Mouse (Mus musculus): Measurements from ENCODE around the gene Rapgef1.

DNA sequence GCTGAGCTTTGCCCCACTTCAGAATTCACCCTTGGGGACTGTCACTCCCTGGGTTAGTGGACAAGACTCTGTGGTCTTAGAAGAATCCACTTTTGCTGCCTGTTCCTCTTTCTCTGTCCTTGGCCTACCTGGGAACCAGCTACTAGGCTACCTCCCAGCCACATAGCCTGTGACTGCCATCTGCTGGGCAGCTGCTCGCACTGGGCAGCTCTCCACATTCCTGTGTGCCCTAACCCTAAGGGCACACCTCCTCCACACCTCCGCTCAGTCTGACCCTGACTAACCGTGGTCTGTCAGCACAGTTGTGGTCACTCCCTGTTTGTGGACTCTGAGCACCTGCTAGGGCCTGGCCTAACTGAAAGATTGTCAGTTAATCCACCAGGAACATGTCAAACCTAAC is 112.0 kb downstream of the Rapgef1 start:
- peak; percentile 60; the same call in 1 of the 2 replicates for TF ChIP-seq CTCF (IDR thresholded peaks at IDR 0.05; ENCODE audit: borderline replicate concordance, control insufficient read depth, extremely low read depth, insufficient read depth, low read length, poor library complexity)
- TF ChIP-seq POLR2A (IDR thresholded peaks at IDR 0.05; ENCODE audit: control insufficient read depth, extremely low read depth, insufficient read depth, low read length, poor library complexity), result no peak

Data from thymus, adult 2 months (tissue).